Mouse (Mus musculus) G1E (cell line): ENCODE measurements around the gene Rtbdn.

Source experiments
- CTCF ChIP-seq: IDR thresholded peaks from 2 replicates; pipeline ENCODE4 v1.5.1; 2012; ENCODE audit warnings: low read depth, low read length, inconsistent platforms, mixed read lengths
- GATA1 ChIP-seq: IDR thresholded peaks from 2 replicates; pipeline ENCODE4 v1.6.1; 2012; ENCODE audit warnings: borderline replicate concordance, low read length, inconsistent platforms, mixed read lengths
- GATA2 ChIP-seq: IDR thresholded peaks from 2 replicates; pipeline ENCODE4 v1.6.1; 2012; ENCODE audit warnings: low read depth, low read length, inconsistent platforms, borderline replicate concordance
- TAL1 ChIP-seq: conservative IDR thresholded peaks from 2 replicates; pipeline ENCODE4 v1.6.1; 2012; ENCODE audit warnings: low read depth, low read length, inconsistent platforms, mixed read lengths

GRCm38 (mm10) chr8:84935489-84935888 is 11.3 kb upstream of the Rtbdn start:
- TF ChIP-seq CTCF (no peak), TAL1 (no peak), GATA1 (no peak), GATA2 (no peak)
